Mouse (Mus musculus) kidney, adult 2 months (tissue): ENCODE results near the gene Syf2. TPM values are rescaled to one million over a fixed set of nuclear protein-coding genes. Genes with fewer than 3 reads are reported as not detected.
A peak's percentile ranks its signal among the peaks of the same experiment; 100 is the strongest.
"Not testable (repeated sequence)": the region's sequence is repeated elsewhere in the genome, so short reads cannot be mapped to it uniquely, and the experiment has no call there.

Experiments
- DNase-seq: peaks from one replicate; pipeline ENCODE4 v3.0.0; 2021
- H3K27ac ChIP-seq: fragments of 200-500 bp; 2 replicates; pipeline ENCODE4 v1.5.1; 2012; ENCODE audit warnings: low read depth, low read length, control low read depth, inconsistent platforms; ENCODE audit not compliant: insufficient read depth
- H3K27me3 ChIP-seq: fragments of 200-500 bp; replicated peaks from 2 replicates; pipeline ENCODE4 v1.6.1; 2012; ENCODE audit warnings: mild to moderate bottlenecking, moderate library complexity, low read length, inconsistent platforms; ENCODE audit not compliant: control insufficient read depth, insufficient read depth
- H3K36me3 ChIP-seq: fragments of 200-500 bp; 2 replicates; pipeline ENCODE4 v1.6.1; 2012; ENCODE audit warnings: mild to moderate bottlenecking, moderate library complexity, low read length, inconsistent platforms; ENCODE audit not compliant: control insufficient read depth, insufficient read depth
- H3K4me1 ChIP-seq: fragments of 200-500 bp; 2 replicates; pipeline ENCODE4 v1.6.1; 2011; ENCODE audit warnings: low read length; ENCODE audit not compliant: control insufficient read depth, insufficient read depth
- H3K4me3 ChIP-seq: fragments of 200-500 bp; 2 replicates; pipeline ENCODE4 v1.5.1; 2011; ENCODE audit warnings: mild to moderate bottlenecking, low read depth, low read length, control low read depth; ENCODE audit not compliant: insufficient read depth
- CTCF ChIP-seq: fragments of 200-500 bp; conservative IDR thresholded peaks from 2 replicates; pipeline ENCODE4 v1.5.1; 2011; ENCODE audit warnings: low read depth, mild to moderate bottlenecking, control low read depth, low read length, moderate library complexity, mixed read lengths; ENCODE audit not compliant: insufficient read depth, insufficient read length
- POLR2A ChIP-seq: fragments of 200-500 bp; IDR thresholded peaks from one replicate; pipeline ENCODE4 v1.6.1; 2011; ENCODE audit warnings: low read depth, low read length, control low read depth
- WGBS: fragments of 180-500 bp; shearing (Covaris S2); methylation state at CpG from one replicate; pipeline ENCODE4 v1.1.7; 2018; 5-methylcytosine and 5-hydroxymethylcytosine counted together
- polyA plus RNA-seq: library from polyadenylated mRNA; depleted of rRNA; stranded (reverse); fragments of >200 nt; gene quantifications from 2 replicates; pipeline ENCODE4 v1.2.3, GENCODE M21; 2012

Gene Syf2
- polyA plus RNA-seq, 1 experiment: 34.3 TPM

GRCm38 (mm10) chr4:134903046-134903445 lies 27.7 kb upstream of the Syf2 start:
- TF ChIP-seq POLR2A (no peak), CTCF (no peak)

GRCm38 (mm10) chr4:134911406-134911805 lies 19.3 kb upstream of the Syf2 start:
- not testable (repeated sequence) for H3K27ac ChIP-seq, H3K27me3 ChIP-seq, H3K4me1 ChIP-seq, H3K4me3 ChIP-seq, DNase-seq, H3K36me3 ChIP-seq
- WGBS: 97% methylated on average over 7 of the region's 8 CpGs

More at GRCm38 (mm10) chr4:134903046-134903445, 27.7 kb upstream of the Syf2 start:
- Histone ChIP-seq H3K36me3 (peaks cover 1% of the 10 kb centered on the region; the same call in 1 of the 2 replicates), H3K4me1 (no peaks in the 10 kb centered on the region), H3K27ac (no peak overlapping the region), H3K27me3 (no peaks in the 10 kb centered on the region), H3K4me3 (no peak overlapping the region)
- 83% methylated on average over 7 of the region's 7 CpGs for WGBS
- DNase-seq: no peak

GRCm38 (mm10) chr4:134913413-134913812 lies 17.3 kb upstream of the Syf2 start:
- TF ChIP-seq POLR2A (no peak), CTCF (peak; percentile 74)
- H3K4me1 ChIP-seq: peaks cover 7% of the 10 kb centered on the region; the same call in 1 of the 2 replicates
- 38% methylated on average over 3 of the region's 3 CpGs for WGBS
- H3K27ac ChIP-seq: no peak overlapping the region
- H3K36me3 ChIP-seq: no peaks in the 10 kb centered on the region
- H3K4me3 ChIP-seq: no peak overlapping the region
- DNase-seq: peak; percentile 76
- H3K27me3 ChIP-seq: no peaks in the 10 kb centered on the region

GRCm38 (mm10) chr4:134914122-134914863 lies 16.4 kb upstream of the Syf2 start:
- Histone ChIP-seq H3K27ac (peak overlapping the region; percentile 81), H3K27me3 (no peaks in the 10 kb centered on the region), H3K36me3 (no peaks in the 10 kb centered on the region), H3K4me1 (peaks cover 7% of the 10 kb centered on the region; the same call in 1 of the 2 replicates), H3K4me3 (peak overlapping the region; percentile 63)
- WGBS: 2% methylated on average over 43 of the region's 43 CpGs
- no peak for DNase-seq
- no peak for TF ChIP-seq POLR2A
- TF ChIP-seq CTCF: no peak

GRCm38 (mm10) chr4:134914864-134915209 lies 15.9 kb upstream of the Syf2 start, which contains the start of gene Tmem50a:
Gene Tmem50a, minus strand, starts transcription at chr4:134915024.
- TF ChIP-seq CTCF (no peak), POLR2A (peak; percentile 54)
- Histone ChIP-seq H3K36me3 (no peaks in the 10 kb centered on the region), H3K27ac (peak within 1 kb of the TSS; percentile 81), H3K4me1 (peaks cover 7% of the 10 kb centered on the region; the same call in 1 of the 2 replicates), H3K27me3 (no peaks in the 10 kb centered on the region), H3K4me3 (peak within 1 kb of the TSS; percentile 63)
- under 1% methylated on average over 25 of the region's 25 CpGs for WGBS
- peak; percentile 96 for DNase-seq

GRCm38 (mm10) chr4:134915223-134916050 lies 15.3 kb upstream of the Syf2 start:
- peak overlapping the region; percentile 63; the same call in 1 of the 2 replicates for H3K4me3 ChIP-seq
- no peaks in the 10 kb centered on the region for H3K36me3 ChIP-seq
- TF ChIP-seq POLR2A (no peak), CTCF (no peak)
- 55% methylated on average over 14 of the region's 14 CpGs for WGBS
- no peak for DNase-seq
- H3K27me3 ChIP-seq: no peaks in the 10 kb centered on the region
- H3K4me1 ChIP-seq: peaks cover 7% of the 10 kb centered on the region; the same call in 1 of the 2 replicates
- H3K27ac ChIP-seq: peak overlapping the region; percentile 48; the same call in 1 of the 2 replicates

GRCm38 (mm10) chr4:134917194-134917593 lies 13.5 kb upstream of the Syf2 start:
- no peak for DNase-seq
- H3K27ac ChIP-seq: no peak overlapping the region
- H3K27me3 ChIP-seq: no peaks in the 10 kb centered on the region
- H3K36me3 ChIP-seq: no peaks in the 10 kb centered on the region
- WGBS: 90% methylated on average over 3 of the region's 3 CpGs
- H3K4me1 ChIP-seq: peaks cover 7% of the 10 kb centered on the region; the same call in 1 of the 2 replicates
- no peak for TF ChIP-seq POLR2A
- H3K4me3 ChIP-seq: no peak overlapping the region
